Mouse (Mus musculus): ENCODE data around the gene Herc1.

- no peak for TF ChIP-seq CTCF (IDR thresholded peaks at IDR 0.05; ENCODE audit: borderline replicate concordance, extremely low read depth, insufficient read depth, insufficient read length)
- TF ChIP-seq POLR2A (IDR thresholded peaks at IDR 0.05; ENCODE audit: borderline replicate concordance, extremely low read depth, insufficient read depth, insufficient read length, poor library complexity, severe bottlenecking) = no peak
These were observed 160.7 kb downstream of the Herc1 start for GRCm38 (mm10) chr9:66510944-66511343.

Measured in brain, embryonic 14.5 days (tissue).